Mouse (Mus musculus) testis, adult 2 months (tissue): ENCODE data around the gene Sec1.

Experiments used
- CTCF ChIP-seq: fragments of 200-500 bp; IDR thresholded peaks from 2 replicates; pipeline ENCODE4 v1.5.1; 2012; ENCODE audit warnings: low read depth, mild to moderate bottlenecking, inconsistent platforms, low read length, moderate library complexity; ENCODE audit not compliant: control insufficient read depth, insufficient read depth, insufficient replicate concordance
- POLR2A ChIP-seq: fragments of 200-500 bp; IDR thresholded peaks from 2 replicates; pipeline ENCODE4 v1.6.1; 2012; ENCODE audit warnings: low read depth, mild to moderate bottlenecking, inconsistent platforms, low read length, moderate library complexity; ENCODE audit not compliant: control insufficient read depth

- TF ChIP-seq CTCF = no peak
- TF ChIP-seq POLR2A = no peak
Measured at GRCm38 (mm10) chr7:45727625-45728024, 33.4 kb upstream of the Sec1 start.
